Mouse (Mus musculus) liver, embryonic 15.5 days (tissue): ENCODE data around the gene Col18a1. TPM values are rescaled to one million over a fixed set of nuclear protein-coding genes. Genes with fewer than 3 reads are reported as not detected.

Experiments
- ATAC-seq: fragments of 200-750 bp; cut with Nextera tagmentation; 2 replicates; pipeline ENCODE4 v1.8.0; 2017; ENCODE audit warnings: moderate number of reproducible peaks, mild to moderate bottlenecking, moderate library complexity; ENCODE audit not compliant: insufficient read depth
- H3K27ac ChIP-seq: fragments of 300-500 bp; sonication (generic); replicated peaks from 2 replicates; pipeline ENCODE4 v1.5.1; 2015; ENCODE audit warnings: mild to moderate bottlenecking, inconsistent platforms
- H3K27me3 ChIP-seq: fragments of 300-500 bp; sonication (generic); 2 replicates; pipeline ENCODE4 v1.6.1; 2015; ENCODE audit warnings: mild to moderate bottlenecking, inconsistent platforms
- H3K36me3 ChIP-seq: fragments of 300-500 bp; sonication (generic); replicated peaks from 2 replicates; pipeline ENCODE4 v1.6.1; 2015; ENCODE audit warnings: moderate library complexity, mild to moderate bottlenecking, inconsistent platforms
- H3K4me1 ChIP-seq: fragments of 300-500 bp; sonication (generic); replicated peaks from 2 replicates; pipeline ENCODE4 v1.6.1; 2015; ENCODE audit warnings: inconsistent platforms
- H3K4me2 ChIP-seq: fragments of 300-500 bp; sonication (generic); 2 replicates; pipeline ENCODE4 v1.6.1; 2015; ENCODE audit warnings: moderate library complexity, mild to moderate bottlenecking, inconsistent platforms
- H3K4me3 ChIP-seq: fragments of 300-500 bp; sonication (generic); replicated peaks from 2 replicates; pipeline ENCODE4 v1.5.1; 2015; ENCODE audit warnings: mild to moderate bottlenecking, inconsistent platforms
- H3K9ac ChIP-seq: fragments of 300-500 bp; sonication (generic); 2 replicates; pipeline ENCODE4 v1.6.1; 2015; ENCODE audit warnings: moderate library complexity, mild to moderate bottlenecking, inconsistent platforms
- H3K9me3 ChIP-seq: fragments of 300-500 bp; sonication (generic); replicated peaks from 2 replicates; pipeline ENCODE4 v1.6.1; 2016; ENCODE audit warnings: inconsistent platforms
- WGBS: fragments of 180-500 bp; shearing (Covaris S2); methylation state at CpG from one replicate; pipeline ENCODE4 v1.1.7; 2015; ENCODE audit warnings: mixed read lengths; ENCODE audit not compliant: insufficient replicate concordance; 5-methylcytosine and 5-hydroxymethylcytosine counted together
- polyA plus RNA-seq: library from polyadenylated mRNA; unstranded; fragments of >200 nt; fragmentation: Nextera tagmentation; extraction: Ambion mirVana; gene quantifications from 2 replicates; pipeline ENCODE4 v1.2.1, GENCODE M21; 2015

The Col18a1 gene
- polyA plus RNA-seq, 1 experiment from 2014 or later: 66.0 TPM

GRCm38 (mm10) chr10:77201919-77202318, 35.6 kb upstream of the Col18a1 start:
- Histone ChIP-seq H3K9ac (no peak overlapping the region), H3K9me3 (no peaks in the 10 kb centered on the region), H3K27ac (no peak overlapping the region), H3K27me3 (peaks cover 14% of the 10 kb centered on the region), H3K4me2 (no peak overlapping the region), H3K4me1 (peaks cover 7% of the 10 kb centered on the region), H3K36me3 (no peaks in the 10 kb centered on the region), H3K4me3 (no peak overlapping the region)
- WGBS: 61% methylated on average over 5 of the region's 5 CpGs
- no peak for ATAC-seq

DNA sequence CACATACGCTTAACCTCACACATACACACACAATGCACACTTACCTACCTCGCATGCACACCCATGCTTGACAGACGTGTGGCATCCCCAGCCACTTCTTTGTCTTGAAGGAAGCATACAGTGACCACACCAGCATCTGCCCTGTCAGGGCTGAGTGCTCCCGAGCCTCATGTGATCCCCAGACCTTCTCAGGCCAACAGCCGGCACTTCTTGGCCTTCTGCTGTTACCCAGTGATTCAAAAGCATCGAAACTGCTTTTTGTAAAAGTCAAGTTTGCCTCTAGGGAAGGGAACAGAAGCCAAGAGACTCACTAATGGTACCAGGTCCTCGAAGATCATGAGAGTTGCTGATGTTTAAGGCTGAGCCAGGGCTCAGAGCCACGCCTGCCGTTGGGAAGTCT, 33.9 kb upstream of the Col18a1 start:
- ATAC-seq: no peak
- Histone ChIP-seq H3K36me3 (no peaks in the 10 kb centered on the region), H3K4me3 (no peak overlapping the region), H3K27me3 (peaks cover 14% of the 10 kb centered on the region), H3K4me2 (no peak overlapping the region), H3K9me3 (no peaks in the 10 kb centered on the region), H3K9ac (no peak overlapping the region), H3K4me1 (no peaks in the 10 kb centered on the region; the same call in 1 of the 2 replicates), H3K27ac (no peak overlapping the region)
- 73% methylated on average over 9 of the region's 9 CpGs for WGBS

GRCm38 (mm10) chr10:77199229-77199628, 32.9 kb upstream of the Col18a1 start:
- Histone ChIP-seq H3K4me2 (no peak overlapping the region), H3K36me3 (no peaks in the 10 kb centered on the region), H3K27ac (no peak overlapping the region), H3K9me3 (no peaks in the 10 kb centered on the region), H3K9ac (no peak overlapping the region), H3K27me3 (peaks cover 14% of the 10 kb centered on the region), H3K4me1 (no peaks in the 10 kb centered on the region; the same call in 1 of the 2 replicates), H3K4me3 (no peak overlapping the region)
- ATAC-seq: no peak
- 46% methylated on average over 2 of the region's 2 CpGs for WGBS

DNA sequence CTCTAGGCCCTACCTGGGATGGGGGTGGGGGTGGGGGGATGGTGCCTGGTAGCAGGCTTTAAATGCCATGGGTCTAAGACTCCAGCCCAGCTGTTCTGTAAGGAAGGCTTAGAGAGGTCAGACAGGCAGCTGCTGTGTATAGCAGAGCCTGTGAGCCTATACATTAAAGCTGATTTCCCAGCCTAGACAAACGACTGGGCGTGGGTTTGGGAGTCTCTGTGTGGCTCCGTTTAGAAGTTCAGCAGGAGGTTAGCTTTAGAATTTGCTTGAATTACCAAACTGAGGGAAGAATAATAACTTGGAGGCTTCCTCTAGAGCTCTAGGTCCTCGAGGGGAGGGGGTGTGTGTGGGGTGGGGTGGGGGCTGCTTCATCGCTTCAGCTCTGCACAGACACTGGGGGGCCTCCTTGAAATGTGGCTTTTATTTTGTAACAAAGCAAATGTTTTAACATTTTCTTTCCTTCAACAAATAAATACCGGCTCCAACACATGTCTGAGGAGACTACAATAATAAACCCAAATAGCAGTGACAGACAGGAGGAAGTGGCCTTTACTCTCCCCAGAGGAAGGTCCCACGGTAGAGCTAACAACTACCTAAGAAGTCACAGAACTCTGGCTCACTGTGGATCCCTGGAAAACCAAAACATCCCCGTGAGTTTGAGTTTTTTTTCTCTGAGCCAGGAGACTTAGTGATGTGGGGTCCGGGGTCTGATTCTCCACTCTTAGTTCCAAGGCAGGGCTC, 31.3 kb upstream of the Col18a1 start:
- Histone ChIP-seq H3K9ac (no peak overlapping the region; the same call in 1 of the 2 replicates), H3K4me3 (no peak overlapping the region), H3K4me1 (no peaks in the 10 kb centered on the region; the same call in 1 of the 2 replicates), H3K4me2 (no peak overlapping the region), H3K36me3 (no peaks in the 10 kb centered on the region), H3K9me3 (no peaks in the 10 kb centered on the region), H3K27ac (no peak overlapping the region), H3K27me3 (peaks cover 14% of the 10 kb centered on the region)
- no peak for ATAC-seq
- 34% methylated on average over 9 of the region's 9 CpGs for WGBS

GRCm38 (mm10) chr10:77196676-77197075, 30.3 kb upstream of the Col18a1 start:
- Histone ChIP-seq H3K4me2 (no peak overlapping the region), H3K27me3 (peaks cover 14% of the 10 kb centered on the region), H3K27ac (no peak overlapping the region), H3K9me3 (no peaks in the 10 kb centered on the region), H3K4me3 (no peak overlapping the region), H3K4me1 (no peaks in the 10 kb centered on the region; the same call in 1 of the 2 replicates), H3K36me3 (no peaks in the 10 kb centered on the region), H3K9ac (no peak overlapping the region)
- WGBS: 67% methylated on average over 4 of the region's 4 CpGs
- no peak for ATAC-seq

DNA sequence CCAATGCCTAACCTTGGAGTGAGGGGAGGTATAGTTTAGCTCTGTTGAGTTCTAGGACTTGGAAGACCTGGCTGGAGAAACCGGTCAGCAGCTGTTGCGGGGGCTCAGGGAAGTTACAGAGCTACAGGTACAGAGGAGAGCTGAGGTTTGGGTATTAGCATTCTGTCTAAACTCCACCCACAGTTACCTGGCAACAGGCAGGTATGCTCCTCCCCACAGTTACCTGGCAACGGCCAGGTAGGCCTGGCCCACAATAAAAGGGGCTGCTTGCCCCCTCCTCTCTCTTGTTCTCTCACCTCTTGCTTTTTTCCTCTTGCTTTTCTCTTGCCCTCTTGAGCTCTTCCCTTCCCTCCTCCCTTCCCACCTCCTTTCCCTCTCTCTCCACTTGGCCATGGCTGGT, 29.8 kb upstream of the Col18a1 start:
- H3K27ac ChIP-seq: no peak overlapping the region
- H3K36me3 ChIP-seq: no peaks in the 10 kb centered on the region
- WGBS: 83% methylated on average over 3 of the region's 3 CpGs
- H3K4me3 ChIP-seq: no peak overlapping the region
- H3K27me3 ChIP-seq: peaks cover 13% of the 10 kb centered on the region
- H3K4me2 ChIP-seq: no peak overlapping the region
- H3K9ac ChIP-seq: no peak overlapping the region
- no peaks in the 10 kb centered on the region for H3K9me3 ChIP-seq
- ATAC-seq: no peak
- no peaks in the 10 kb centered on the region; the same call in 1 of the 2 replicates for H3K4me1 ChIP-seq

- no peaks in the 10 kb centered on the region for H3K4me1 ChIP-seq
- no peak overlapping the region for H3K9ac ChIP-seq
- ATAC-seq: no peak
- no peaks in the 10 kb centered on the region for H3K9me3 ChIP-seq
- H3K36me3 ChIP-seq: no peaks in the 10 kb centered on the region
- no peak overlapping the region for H3K4me3 ChIP-seq
- H3K4me2 ChIP-seq: no peak overlapping the region
- no peak overlapping the region for H3K27ac ChIP-seq
- H3K27me3 ChIP-seq: peaks cover 15% of the 10 kb centered on the region
Observed at GRCm38 (mm10) chr10:77193495-77193894, 27.1 kb upstream of the Col18a1 start.

DNA sequence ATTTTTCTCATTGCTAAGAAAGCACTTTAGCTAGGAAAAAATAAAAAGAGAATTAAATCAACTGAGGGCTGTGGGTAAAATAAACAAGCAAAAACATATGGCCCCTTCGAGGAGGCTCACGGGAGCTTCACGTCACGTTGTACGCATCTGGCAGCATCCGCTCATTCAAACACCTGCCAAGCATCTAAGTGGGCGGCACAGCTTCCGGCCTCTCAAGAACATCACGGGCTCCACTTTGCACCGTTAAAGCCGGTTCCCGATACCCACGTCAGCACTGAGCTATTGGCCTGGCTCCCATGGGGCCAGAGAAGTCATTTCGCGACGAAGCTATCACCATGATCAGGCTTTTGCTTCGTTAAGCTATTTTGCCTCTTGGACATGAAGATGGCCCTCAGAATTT, 26.4 kb upstream of the Col18a1 start:
- Histone ChIP-seq H3K4me1 (no peaks in the 10 kb centered on the region), H3K9ac (no peak overlapping the region), H3K27me3 (peaks cover 20% of the 10 kb centered on the region), H3K27ac (no peak overlapping the region), H3K4me3 (no peak overlapping the region), H3K36me3 (no peaks in the 10 kb centered on the region), H3K9me3 (no peaks in the 10 kb centered on the region), H3K4me2 (no peak overlapping the region)
- ATAC-seq: no peak
- WGBS: 80% methylated on average over 17 of the region's 17 CpGs

GRCm38 (mm10) chr10:77190967-77191915, 24.9 kb upstream of the Col18a1 start:
- H3K4me2 ChIP-seq: no peak overlapping the region
- ATAC-seq: no peak
- WGBS: 59% methylated on average over 10 of the region's 10 CpGs

GRCm38 (mm10) chr10:77187427-77187826, 21.1 kb upstream of the Col18a1 start:
- H3K36me3 ChIP-seq: no peaks in the 10 kb centered on the region
- 18% methylated on average over 7 of the region's 7 CpGs for WGBS
- no peaks in the 10 kb centered on the region for H3K9me3 ChIP-seq
- ATAC-seq: no peak
- H3K4me1 ChIP-seq: no peaks in the 10 kb centered on the region
- H3K4me2 ChIP-seq: no peak overlapping the region
- no peak overlapping the region for H3K9ac ChIP-seq
- peaks cover 24% of the 10 kb centered on the region for H3K27me3 ChIP-seq
- H3K27ac ChIP-seq: no peak overlapping the region
- H3K4me3 ChIP-seq: no peak overlapping the region

More at GRCm38 (mm10) chr10:77190967-77191915, 24.9 kb upstream of the Col18a1 start:
- H3K36me3 ChIP-seq: no peaks in the 10 kb centered on the region
- peaks cover 24% of the 10 kb centered on the region for H3K27me3 ChIP-seq
- no peaks in the 10 kb centered on the region for H3K4me1 ChIP-seq
- no peaks in the 10 kb centered on the region for H3K9me3 ChIP-seq
- H3K4me3 ChIP-seq: no peak overlapping the region
- no peak overlapping the region for H3K9ac ChIP-seq
- no peak overlapping the region for H3K27ac ChIP-seq

DNA sequence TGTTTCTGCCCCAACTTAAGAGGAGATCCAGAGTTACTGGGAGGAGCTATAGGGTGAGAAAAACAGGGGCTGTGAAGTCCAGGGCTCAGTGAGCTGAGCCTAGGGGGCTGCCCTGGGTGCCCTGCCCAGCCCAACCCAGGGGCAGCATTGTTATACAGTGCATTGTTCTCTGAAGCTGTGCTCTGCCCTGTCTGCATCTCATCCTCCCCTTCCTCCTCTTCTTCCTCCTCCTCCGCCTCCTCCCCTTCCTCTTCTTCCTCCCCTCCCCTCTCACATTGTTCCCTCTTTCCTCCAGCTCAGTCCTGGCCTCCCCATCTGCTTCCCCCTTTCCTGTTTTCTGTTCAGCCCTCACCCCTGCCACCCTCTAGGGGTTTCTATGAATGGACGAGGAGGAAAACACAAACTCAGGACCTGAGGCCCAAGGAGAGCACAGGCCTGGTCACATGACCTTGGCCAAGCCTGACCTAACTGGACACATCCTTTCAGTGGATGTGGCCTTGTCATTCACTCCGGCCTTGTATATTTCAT, 16.5 kb upstream of the Col18a1 start:
- Histone ChIP-seq H3K9me3 (no peaks in the 10 kb centered on the region), H3K4me2 (no peak overlapping the region), H3K36me3 (no peaks in the 10 kb centered on the region), H3K4me1 (no peaks in the 10 kb centered on the region), H3K9ac (no peak overlapping the region), H3K27me3 (peaks cover 4% of the 10 kb centered on the region; the same call in 1 of the 2 replicates), H3K27ac (no peak overlapping the region), H3K4me3 (no peak overlapping the region)
- 0 out of 2 replicates have a peak, but pooled peaks have one; percentile 40 for ATAC-seq
- 39% methylated on average over 3 of the region's 3 CpGs for WGBS
